Mouse (Mus musculus): Measurements from ENCODE around the gene Tmc5. TPM values are rescaled to one million over a fixed set of nuclear protein-coding genes. Genes with fewer than 3 reads are reported as not detected.

Tmc5 gene
- polyA plus RNA-seq, 1 experiment: 0.83 TPM

DNA sequence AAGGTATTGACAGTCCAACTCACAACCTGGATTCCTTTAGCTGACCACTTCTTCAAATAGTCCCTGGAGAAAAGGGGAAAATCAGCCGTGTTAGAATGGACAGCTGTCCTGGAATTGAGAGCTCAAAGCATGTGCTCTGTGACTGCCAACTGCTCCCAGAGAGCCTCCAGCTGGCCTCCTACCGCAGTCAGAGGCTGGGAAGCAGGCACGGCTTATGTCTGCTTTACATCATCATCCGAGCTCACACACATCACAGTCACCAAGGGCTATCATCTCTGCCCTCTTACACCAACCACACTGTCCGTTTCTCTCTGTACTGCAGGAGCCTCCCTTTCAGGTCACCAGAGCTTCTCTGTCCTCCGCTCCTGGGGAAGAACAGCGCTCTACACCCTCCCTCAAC lies 92.0 kb downstream of the Tmc5 start:
- 85% methylated on average over 7 of the region's 7 CpGs for WGBS
- Histone ChIP-seq H3K4me1 (ENCODE audit: control insufficient read depth, insufficient read depth, low read length) (no peaks in the 10 kb centered on the region), H3K4me3 (ENCODE audit: insufficient read depth, low read depth, low read length) (no peak overlapping the region), H3K36me3 (ENCODE audit: control insufficient read depth, insufficient read depth, low read length) (peaks cover 6% of the 10 kb centered on the region), H3K27ac (ENCODE audit: insufficient read depth, low read depth, low read length) (no peak overlapping the region), H3K27me3 (replicated peaks; ENCODE audit: control insufficient read depth, insufficient read depth, low read length) (no peaks in the 10 kb centered on the region)
- no peak for DNase-seq
- TF ChIP-seq POLR2A (IDR thresholded peaks at IDR 0.05; ENCODE audit: low read depth, low read length): no peak

DNA sequence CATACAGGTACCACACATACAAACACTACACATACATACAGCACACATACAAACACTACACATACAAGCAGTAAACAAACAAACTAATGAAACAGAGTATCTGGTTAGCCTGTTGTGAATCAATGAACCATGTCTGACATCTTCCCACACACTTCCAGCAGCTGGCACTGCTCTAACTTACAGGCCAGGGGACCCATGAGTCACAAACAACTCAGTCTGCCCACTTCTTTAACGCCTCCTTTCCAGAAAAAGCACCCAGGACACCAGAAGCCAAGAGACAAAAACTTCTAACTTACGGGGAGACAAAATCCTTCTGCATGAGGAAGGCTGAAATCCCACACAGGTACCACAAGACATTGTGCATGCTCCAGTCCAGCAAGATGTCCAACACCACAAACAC lies 94.2 kb downstream of the Tmc5 start:
- Histone ChIP-seq H3K27me3 (replicated peaks; ENCODE audit: control insufficient read depth, insufficient read depth, low read length) (no peaks in the 10 kb centered on the region), H3K4me1 (ENCODE audit: control insufficient read depth, insufficient read depth, low read length) (no peaks in the 10 kb centered on the region), H3K4me3 (ENCODE audit: insufficient read depth, low read depth, low read length) (no peak overlapping the region), H3K27ac (ENCODE audit: insufficient read depth, low read depth, low read length) (no peak overlapping the region), H3K36me3 (ENCODE audit: control insufficient read depth, insufficient read depth, low read length) (peaks cover 6% of the 10 kb centered on the region)
- TF ChIP-seq CTCF (conservative IDR thresholded peaks at IDR 0.05; ENCODE audit: insufficient read depth, insufficient read length, low read depth, low read length) (no peak), POLR2A (IDR thresholded peaks at IDR 0.05; ENCODE audit: low read depth, low read length) (no peak)
- DNase-seq: no peak
- whole genome bisulfite sequencing: 72% methylated on average over 2 of the region's 2 CpGs

DNA sequence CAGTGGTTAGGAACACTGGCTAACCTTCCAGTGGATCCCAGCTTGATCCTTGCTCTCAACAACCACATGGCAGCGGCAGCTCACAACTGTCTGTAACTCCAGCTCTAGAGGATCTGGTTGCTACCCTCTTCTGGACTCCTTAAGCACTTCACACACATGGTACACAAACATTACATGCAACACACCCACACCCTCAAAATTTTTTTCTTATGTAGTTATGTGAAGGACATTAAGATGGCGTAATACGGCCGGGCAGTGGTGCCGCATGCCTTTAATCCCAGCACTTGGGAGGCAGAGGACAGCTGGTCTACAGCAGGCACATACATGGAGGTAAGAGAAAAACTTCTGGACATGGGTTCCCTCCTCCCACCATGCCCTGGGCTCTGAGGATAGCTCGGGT lies 99.0 kb downstream of the Tmc5 start:
- TF ChIP-seq CTCF (conservative IDR thresholded peaks at IDR 0.05; ENCODE audit: insufficient read depth, insufficient read length, low read depth, low read length) (no peak), POLR2A (IDR thresholded peaks at IDR 0.05; ENCODE audit: low read depth, low read length) (no peak)
- Histone ChIP-seq H3K36me3 (ENCODE audit: control insufficient read depth, insufficient read depth, low read length) (peaks cover 4% of the 10 kb centered on the region; the same call in 1 of the 2 replicates), H3K4me1 (ENCODE audit: control insufficient read depth, insufficient read depth, low read length) (no peaks in the 10 kb centered on the region), H3K27me3 (replicated peaks; ENCODE audit: control insufficient read depth, insufficient read depth, low read length) (no peaks in the 10 kb centered on the region), H3K27ac (ENCODE audit: insufficient read depth, low read depth, low read length) (no peak overlapping the region), H3K4me3 (ENCODE audit: insufficient read depth, low read depth, low read length) (no peak overlapping the region)
- 93% methylated on average over 6 of the region's 6 CpGs for WGBS
- no peak for DNase-seq

- Histone ChIP-seq H3K4me1 (ENCODE audit: control insufficient read depth, insufficient read depth, low read length) (no peaks in the 10 kb centered on the region), H3K4me3 (ENCODE audit: insufficient read depth, low read depth, low read length) (no peak overlapping the region), H3K36me3 (ENCODE audit: control insufficient read depth, insufficient read depth, low read length) (peaks cover 3% of the 10 kb centered on the region; the same call in 1 of the 2 replicates), H3K27ac (ENCODE audit: insufficient read depth, low read depth, low read length) (no peak overlapping the region), H3K27me3 (replicated peaks; ENCODE audit: control insufficient read depth, insufficient read depth, low read length) (no peaks in the 10 kb centered on the region)
- no peak for DNase-seq
- TF ChIP-seq POLR2A (IDR thresholded peaks at IDR 0.05; ENCODE audit: low read depth, low read length) (no peak), CTCF (conservative IDR thresholded peaks at IDR 0.05; ENCODE audit: insufficient read depth, insufficient read length, low read depth, low read length) (no peak)
- 68% methylated on average over 4 of the region's 4 CpGs for WGBS
Observed at GRCm38 (mm10) chr7:118697168-118697567, 100.1 kb downstream of the Tmc5 start.

DNA sequence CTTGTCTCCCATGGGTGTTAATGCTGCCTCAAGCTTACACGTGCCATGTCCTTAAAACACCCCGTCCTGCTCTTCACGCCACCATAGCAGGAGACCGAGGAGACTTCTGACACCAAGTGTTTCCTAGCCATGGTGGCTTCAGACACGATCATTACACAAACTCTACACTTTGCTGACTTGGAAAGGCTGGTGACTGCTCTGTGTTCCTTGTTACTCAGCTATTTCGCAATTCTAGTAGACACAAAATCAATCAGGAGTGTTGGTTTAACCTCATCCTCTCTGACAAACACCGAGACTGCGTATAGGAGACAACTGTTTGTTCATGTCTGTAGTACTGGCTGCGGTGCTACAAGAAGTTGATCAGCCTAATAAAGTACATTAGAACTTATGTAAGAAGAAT lies 101.8 kb downstream of the Tmc5 start:
- DNase-seq: no peak
- Histone ChIP-seq H3K4me3 (ENCODE audit: insufficient read depth, low read depth, low read length) (no peak overlapping the region), H3K4me1 (ENCODE audit: control insufficient read depth, insufficient read depth, low read length) (peaks cover 7% of the 10 kb centered on the region; the same call in 1 of the 2 replicates), H3K27me3 (replicated peaks; ENCODE audit: control insufficient read depth, insufficient read depth, low read length) (no peaks in the 10 kb centered on the region), H3K36me3 (ENCODE audit: control insufficient read depth, insufficient read depth, low read length) (peaks cover 3% of the 10 kb centered on the region; the same call in 1 of the 2 replicates), H3K27ac (ENCODE audit: insufficient read depth, low read depth, low read length) (no peak overlapping the region)
- 88% methylated on average over 9 of the region's 9 CpGs for WGBS
- no peak for TF ChIP-seq CTCF (conservative IDR thresholded peaks at IDR 0.05; ENCODE audit: insufficient read depth, insufficient read length, low read depth, low read length)
- no peak for TF ChIP-seq POLR2A (IDR thresholded peaks at IDR 0.05; ENCODE audit: low read depth, low read length)

GRCm38 (mm10) chr7:118703144-118703561 lies 106.1 kb downstream of the Tmc5 start:
- Histone ChIP-seq H3K36me3 (ENCODE audit: control insufficient read depth, insufficient read depth, low read length) (no peaks in the 10 kb centered on the region), H3K4me3 (ENCODE audit: insufficient read depth, low read depth, low read length) (no peak overlapping the region), H3K27me3 (replicated peaks; ENCODE audit: control insufficient read depth, insufficient read depth, low read length) (no peaks in the 10 kb centered on the region), H3K27ac (ENCODE audit: insufficient read depth, low read depth, low read length) (no peak overlapping the region), H3K4me1 (ENCODE audit: control insufficient read depth, insufficient read depth, low read length) (peaks cover 11% of the 10 kb centered on the region; the same call in 1 of the 2 replicates)
- no peak for TF ChIP-seq POLR2A (IDR thresholded peaks at IDR 0.05; ENCODE audit: low read depth, low read length)
- TF ChIP-seq CTCF (conservative IDR thresholded peaks at IDR 0.05; ENCODE audit: insufficient read depth, insufficient read length, low read depth, low read length): no peak
- DNase-seq: peak; percentile 52
- 60% methylated on average over 15 of the region's 15 CpGs for WGBS

DNA sequence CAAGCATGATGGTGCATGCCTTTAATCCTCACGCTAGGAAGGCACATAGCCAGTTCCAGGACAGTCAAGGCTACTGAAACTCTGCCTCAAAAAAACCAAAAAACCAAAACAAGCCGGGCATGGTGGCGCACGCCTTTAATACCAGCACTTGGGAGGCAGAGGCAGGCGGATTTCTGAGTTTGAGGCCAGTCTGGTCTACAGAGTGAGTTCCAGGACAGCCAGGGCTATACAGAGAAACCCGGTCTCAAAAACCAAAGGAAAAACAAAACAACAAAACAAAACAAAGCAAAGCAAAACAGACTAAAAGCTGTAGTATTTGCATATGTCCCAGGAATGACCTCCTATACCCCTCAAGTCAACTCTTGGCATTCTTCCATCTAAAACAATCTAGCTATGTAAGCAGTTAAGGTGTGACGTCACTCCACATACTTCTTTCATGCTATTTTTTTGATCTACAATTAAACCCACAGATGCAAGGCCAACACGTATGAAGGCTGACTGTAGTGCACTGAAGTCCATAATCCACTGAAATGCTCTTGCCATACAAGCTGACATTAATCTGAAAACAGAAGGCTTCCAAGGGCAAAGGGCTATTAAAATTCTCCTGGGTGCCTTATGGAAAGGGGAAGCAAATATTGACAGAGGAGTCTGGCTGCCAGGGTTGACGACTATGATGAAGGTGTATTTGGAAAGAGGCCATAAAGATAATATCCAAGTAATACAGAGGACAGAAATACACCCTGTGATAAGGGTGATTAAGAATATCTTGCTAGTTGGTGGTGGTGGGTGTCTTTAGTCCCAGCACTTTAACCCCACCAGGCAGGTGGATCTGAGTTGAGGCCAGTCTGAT lies 107.1 kb downstream of the Tmc5 start:
- no peaks in the 10 kb centered on the region for H3K36me3 ChIP-seq (ENCODE audit: control insufficient read depth, insufficient read depth, low read length)
- WGBS: 66% methylated on average over 9 of the region's 9 CpGs
- no peak for DNase-seq
- TF ChIP-seq CTCF (conservative IDR thresholded peaks at IDR 0.05; ENCODE audit: insufficient read depth, insufficient read length, low read depth, low read length): no peak
- H3K27me3 ChIP-seq (replicated peaks; ENCODE audit: control insufficient read depth, insufficient read depth, low read length): no peaks in the 10 kb centered on the region
- H3K4me3 ChIP-seq (ENCODE audit: insufficient read depth, low read depth, low read length): peak overlapping the region; percentile 87
- peak overlapping the region; percentile 20; the same call in 1 of the 2 replicates for H3K27ac ChIP-seq (ENCODE audit: insufficient read depth, low read depth, low read length)
- peaks cover 11% of the 10 kb centered on the region; the same call in 1 of the 2 replicates for H3K4me1 ChIP-seq (ENCODE audit: control insufficient read depth, insufficient read depth, low read length)

Data from kidney, adult 2 months (tissue).